Comparison of ENCODE assay signal across 10 mouse cellular contexts in genomic region chr13:51228862-51229770, GRCm38 (mm10). TPM values are rescaled to one million over a fixed set of nuclear protein-coding genes. Genes with fewer than 3 reads are reported as not detected.
DNase-seq lines count a peak whose midpoint lies in the region; ATAC-seq lines count a peak whose summit lies in the region.
"Had no signal": no experiment of that assay in that cellular context is flagged by ENCODE, and none has a peak within 500 bp of the region (broad histone marks: within the 10 kb centered on the region; RNA-seq: fewer than 3 reads in every experiment).

No protein-coding gene starts in this region.

- no peaks in the 10 kb centered on the region for H3K27me3 ChIP-seq in heart, embryonic 13.5 days (replicated peaks)
- H3K27me3 ChIP-seq in forebrain, embryonic 16.5 days (replicated peaks; ENCODE audit: control insufficient read depth, insufficient read depth, low read length): no peaks in the 10 kb centered on the region
- H3K27me3 ChIP-seq: CH12.LX; stomach, embryonic 15.5 days had no signal

- no peak overlapping the region for H3K4me2 ChIP-seq in heart, embryonic 13.5 days
- peak overlapping the region; percentile 16 for H3K4me2 ChIP-seq in forebrain, embryonic 16.5 days (ENCODE audit: low read length)
- H3K4me2 ChIP-seq: stomach, embryonic 15.5 days had no signal

- H3K36me3 ChIP-seq in heart, embryonic 13.5 days: no peaks in the 10 kb centered on the region
- H3K36me3 ChIP-seq in forebrain, embryonic 16.5 days (ENCODE audit: control insufficient read depth, insufficient read depth): no peaks in the 10 kb centered on the region
- H3K36me3 ChIP-seq: stomach, embryonic 15.5 days had no signal

- peaks cover 9% of the 10 kb centered on the region for H3K4me1 ChIP-seq in heart, embryonic 13.5 days
- H3K4me1 ChIP-seq in forebrain, embryonic 16.5 days (replicated peaks; ENCODE audit: control insufficient read depth, insufficient read depth, low read length): peaks cover 6% of the 10 kb centered on the region; the same call in 1 of the 2 replicates

- 61% methylated on average over 30 of the region's 30 CpGs for whole genome bisulfite sequencing in heart, embryonic 13.5 days
- 8% methylated on average over 30 of the region's 30 CpGs for WGBS in forebrain, embryonic 16.5 days

- no peak for DNase-seq in heart, adult 18-20 months
- peak; percentile 10 for DNase-seq in cerebellum, adult 11-12 months
- peak; percentile 37 for DNase-seq in lung, postnatal 36 days
- DNase-seq in spleen, adult 12 weeks (ENCODE audit: low spot score): no peak
- no peak for DNase-seq in thymus, adult 18-20 months

- no peak for ATAC-seq in heart, embryonic 13.5 days (ENCODE audit: extremely low read depth, insufficient number of reproducible peaks, low FRiP score, low TSS enrichment)
- peak; percentile 72 for ATAC-seq in forebrain, embryonic 16.5 days
- ATAC-seq in inflammation-experienced regulatory T-cells, adult 6 months: no peak

- 0 out of 2 replicates have a peak overlapping the region, but pooled peaks have one; percentile 19 for H3K9ac ChIP-seq in heart, embryonic 13.5 days
- H3K9ac ChIP-seq in forebrain, embryonic 16.5 days (replicated peaks; ENCODE audit: low read depth, low read length): no peak overlapping the region
- H3K9ac ChIP-seq: stomach, embryonic 15.5 days had no signal

- H3K4me3 ChIP-seq in heart, embryonic 13.5 days: no peak overlapping the region
- no peak overlapping the region for H3K4me3 ChIP-seq in forebrain, embryonic 16.5 days (replicated peaks; ENCODE audit: low read length)
- H3K4me3 ChIP-seq: stomach, embryonic 15.5 days had no signal

- no peaks in the 10 kb centered on the region for H3K9me3 ChIP-seq in heart, embryonic 13.5 days
- no peaks in the 10 kb centered on the region for H3K9me3 ChIP-seq in forebrain, embryonic 16.5 days (ENCODE audit: control insufficient read depth, low read length)
- H3K9me3 ChIP-seq: stomach, embryonic 15.5 days had no signal

- 0 out of 2 replicates have a peak overlapping the region, but pooled peaks have one; percentile 15 for H3K27ac ChIP-seq in heart, embryonic 13.5 days (replicated peaks)
- no peak overlapping the region for H3K27ac ChIP-seq in forebrain, embryonic 16.5 days (ENCODE audit: low read length)
- H3K27ac ChIP-seq: stomach, embryonic 15.5 days had no signal

RNA-seq across cellular contexts. Expression of gene Nxnl2, which starts 58.3 kb away (rescaled TPM):
- 1.4 and 1.5 TPM in 2 replicates for polyA plus RNA-seq in heart, embryonic 13.5 days (2015; fragmentation: Nextera tagmentation; extraction: Ambion mirVana)
- 1 to 10 TPM in 1 of 2 experiments, under 1 TPM in 1; 0.62 to 1.3 TPM for total RNA-seq in heart, adult 18-20 months (2021)
- polyA plus RNA-seq in forebrain, embryonic 16.5 days (2015; fragmentation: Nextera tagmentation; extraction: Ambion mirVana): 0.72 and 2.2 TPM in 2 replicates
- under 1 TPM in 1 of 3 experiments, not detected in 2; 0.69 TPM for polyA plus RNA-seq in inflammation-experienced regulatory T-cells, adult 6 months (2017; shearing (Covaris generic))

Comparison
In these comparisons a context has a peak if more than half of its experiments do, and no peak if none do; other contexts are left out.
1. DNase-seq: peak in cerebellum, adult 11-12 months (single experiment) and lung, postnatal 36 days (single experiment); none in heart, adult 18-20 months (0 of 2), spleen, adult 12 weeks (single experiment) and thymus, adult 18-20 months (0 of 2).